Mouse (Mus musculus): Measurements from ENCODE around the gene Haus3. TPM values are rescaled to one million over a fixed set of nuclear protein-coding genes. Genes with fewer than 3 reads are reported as not detected.

Gene Haus3
- 13.1 and 19.2 TPM in 2 replicates for polyA plus RNA-seq (2015; fragmentation: Nextera tagmentation; extraction: Ambion mirVana)

- Histone ChIP-seq H3K9me3 (replicated peaks) (no peaks in the 10 kb centered on the region), H3K4me3 (replicated peaks) (peak within 1 kb of the TSS; percentile 88), H3K27me3 (replicated peaks) (no peaks in the 10 kb centered on the region), H3K9ac (replicated peaks) (peak within 1 kb of the TSS; percentile 87), H3K27ac (replicated peaks) (peak within 1 kb of the TSS; percentile 88), H3K4me2 (peak within 1 kb of the TSS; percentile 66), H3K36me3 (peaks cover 18% of the 10 kb centered on the region), H3K4me1 (peaks cover 20% of the 10 kb centered on the region)
- ATAC-seq (ENCODE audit: low FRiP score) = peak; percentile 100
- WGBS = under 1% methylated on average over 57 of the region's 57 CpGs
These were observed at the start of gene Haus3, which contains the start of gene Poln for GRCm38 (mm10) chr5:34168950-34169891. Haus3 (minus strand) TSS chr5:34169527. Poln (minus strand) TSS chr5:34169448.

DNA sequence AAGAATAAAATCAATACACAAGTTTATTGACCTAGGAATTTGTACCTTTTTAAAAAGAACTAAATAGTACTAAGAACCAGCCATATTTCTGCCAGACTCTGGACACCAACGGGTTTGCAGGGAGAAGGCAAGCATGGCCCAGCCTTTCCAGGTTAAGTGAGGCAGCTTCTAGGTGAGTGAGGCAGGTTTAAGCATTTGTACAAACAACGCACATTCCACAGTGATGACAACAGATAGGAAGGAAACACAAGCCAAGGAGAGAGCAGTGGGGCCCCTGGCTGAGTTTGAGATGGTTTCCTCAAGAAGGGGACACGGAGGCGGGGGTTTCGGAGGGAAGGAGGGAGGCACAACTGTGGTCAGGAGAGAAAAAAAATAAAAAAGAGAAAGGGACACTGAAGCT lies 49.3 kb upstream of the Haus3 start:
- Histone ChIP-seq H3K9me3 (replicated peaks) (no peaks in the 10 kb centered on the region), H3K4me3 (replicated peaks) (no peak overlapping the region), H3K27ac (replicated peaks) (no peak overlapping the region), H3K9ac (replicated peaks) (no peak overlapping the region), H3K4me1 (no peaks in the 10 kb centered on the region), H3K27me3 (replicated peaks) (no peaks in the 10 kb centered on the region), H3K4me2 (no peak overlapping the region), H3K36me3 (no peaks in the 10 kb centered on the region)
- ATAC-seq (ENCODE audit: low FRiP score) = no peak
- 80% methylated on average over 5 of the region's 5 CpGs for WGBS

- H3K9ac ChIP-seq (replicated peaks) = no peak overlapping the region
- H3K4me2 ChIP-seq = no peak overlapping the region
- H3K36me3 ChIP-seq = no peaks in the 10 kb centered on the region
- H3K4me1 ChIP-seq = no peaks in the 10 kb centered on the region
- no peak overlapping the region for H3K27ac ChIP-seq (replicated peaks)
- no peaks in the 10 kb centered on the region for H3K9me3 ChIP-seq (replicated peaks)
- no peak for ATAC-seq (ENCODE audit: low FRiP score)
- H3K4me3 ChIP-seq (replicated peaks) = no peak overlapping the region
- WGBS = 72% methylated on average over 9 of the region's 9 CpGs
- H3K27me3 ChIP-seq (replicated peaks) = no peaks in the 10 kb centered on the region
These were observed 48.4 kb upstream of the Haus3 start for GRCm38 (mm10) chr5:34217756-34218155.

DNA sequence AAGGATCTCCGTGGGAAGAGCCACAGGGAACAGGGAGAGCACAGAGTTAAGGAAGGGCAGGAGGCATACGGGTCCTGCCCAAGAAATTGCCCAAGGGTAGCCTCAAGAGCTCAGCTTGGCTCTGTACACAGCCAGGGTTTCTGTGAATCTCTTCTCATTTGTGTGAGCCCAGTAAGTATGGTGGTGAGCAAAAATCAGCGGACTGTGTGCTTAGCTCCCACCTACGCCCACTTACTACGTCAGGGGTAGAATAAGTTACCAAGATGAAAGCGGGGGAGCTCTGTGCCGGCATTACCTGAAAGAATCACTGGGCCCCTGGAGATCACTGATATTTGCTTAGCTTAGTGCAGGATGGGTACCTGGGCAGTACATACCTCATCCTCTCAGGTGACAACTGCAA lies 46.7 kb upstream of the Haus3 start:
- WGBS = 85% methylated on average over 7 of the region's 7 CpGs
- H3K9me3 ChIP-seq (replicated peaks) = no peaks in the 10 kb centered on the region
- no peaks in the 10 kb centered on the region for H3K36me3 ChIP-seq
- no peak overlapping the region for H3K4me2 ChIP-seq
- no peak overlapping the region for H3K9ac ChIP-seq (replicated peaks)
- no peak overlapping the region for H3K4me3 ChIP-seq (replicated peaks)
- ATAC-seq (ENCODE audit: low FRiP score) = no peak
- no peaks in the 10 kb centered on the region for H3K27me3 ChIP-seq (replicated peaks)
- no peak overlapping the region for H3K27ac ChIP-seq (replicated peaks)
- H3K4me1 ChIP-seq = no peaks in the 10 kb centered on the region

DNA sequence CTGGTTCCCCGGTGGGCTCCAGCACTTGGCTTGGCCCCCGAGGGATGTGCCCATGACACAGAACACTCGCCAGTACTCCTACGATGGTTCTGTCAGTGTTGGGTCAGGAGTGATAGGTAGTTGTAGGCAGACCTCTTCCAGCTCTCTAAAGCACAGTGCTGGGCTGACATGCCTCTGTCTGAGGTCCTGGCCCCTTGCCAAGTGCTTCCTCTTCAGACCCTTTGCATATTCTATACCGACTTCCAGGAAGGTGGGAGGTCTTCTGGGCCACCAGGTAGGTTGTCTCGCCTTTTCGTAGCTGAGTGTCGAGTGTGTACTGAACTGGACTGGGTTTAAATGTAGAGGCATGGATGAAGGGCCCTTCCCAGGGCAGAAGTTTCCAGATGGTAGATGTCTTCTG lies 44.3 kb upstream of the Haus3 start:
- Histone ChIP-seq H3K4me2 (no peak overlapping the region), H3K27ac (replicated peaks) (no peak overlapping the region), H3K4me1 (no peaks in the 10 kb centered on the region), H3K9me3 (replicated peaks) (no peaks in the 10 kb centered on the region), H3K36me3 (no peaks in the 10 kb centered on the region), H3K9ac (replicated peaks) (no peak overlapping the region), H3K27me3 (replicated peaks) (no peaks in the 10 kb centered on the region), H3K4me3 (replicated peaks) (no peak overlapping the region)
- 85% methylated on average over 8 of the region's 8 CpGs for WGBS
- no peak for ATAC-seq (ENCODE audit: low FRiP score)

GRCm38 (mm10) chr5:34210279-34210678 lies 41.0 kb upstream of the Haus3 start:
- no peaks in the 10 kb centered on the region for H3K36me3 ChIP-seq
- ATAC-seq (ENCODE audit: low FRiP score) = no peak
- H3K27ac ChIP-seq (replicated peaks) = no peak overlapping the region
- H3K4me1 ChIP-seq = no peaks in the 10 kb centered on the region
- H3K9me3 ChIP-seq (replicated peaks) = no peaks in the 10 kb centered on the region
- no peak overlapping the region for H3K4me3 ChIP-seq (replicated peaks)
- H3K27me3 ChIP-seq (replicated peaks) = no peaks in the 10 kb centered on the region
- H3K9ac ChIP-seq (replicated peaks) = no peak overlapping the region
- 3% methylated on average over 1 of the region's 1 CpGs for WGBS
- no peak overlapping the region for H3K4me2 ChIP-seq

- H3K9ac ChIP-seq (replicated peaks) = no peak overlapping the region
- H3K4me2 ChIP-seq = no peak overlapping the region
- H3K4me1 ChIP-seq = no peaks in the 10 kb centered on the region
- no peaks in the 10 kb centered on the region for H3K27me3 ChIP-seq (replicated peaks)
- no peaks in the 10 kb centered on the region for H3K9me3 ChIP-seq (replicated peaks)
- 58% methylated on average over 3 of the region's 3 CpGs for WGBS
- ATAC-seq (ENCODE audit: low FRiP score) = no peak
- no peaks in the 10 kb centered on the region for H3K36me3 ChIP-seq
- no peak overlapping the region for H3K4me3 ChIP-seq (replicated peaks)
- H3K27ac ChIP-seq (replicated peaks) = no peak overlapping the region
These were observed 38.2 kb upstream of the Haus3 start for GRCm38 (mm10) chr5:34207503-34207902.

DNA sequence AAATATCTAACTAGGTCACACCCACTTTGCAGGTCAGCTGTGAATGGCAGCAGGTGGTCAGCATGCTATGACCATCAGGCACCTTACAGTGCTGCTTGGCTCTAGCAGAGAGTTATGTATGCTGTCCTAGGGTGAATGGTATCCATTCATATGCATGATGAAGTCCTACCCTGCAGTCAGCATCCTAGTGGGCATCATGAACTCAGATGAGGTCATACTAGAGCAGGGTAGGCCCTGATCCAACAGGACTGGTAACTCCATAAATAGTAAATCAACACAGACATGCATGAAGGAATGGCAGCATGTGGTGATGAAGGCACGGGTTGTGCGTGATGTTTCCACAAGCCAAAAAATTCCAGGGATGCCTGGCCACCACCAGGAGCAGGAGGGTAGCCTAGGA lies 36.5 kb upstream of the Haus3 start:
- Histone ChIP-seq H3K9ac (replicated peaks) (no peak overlapping the region), H3K36me3 (no peaks in the 10 kb centered on the region), H3K4me3 (replicated peaks) (no peak overlapping the region), H3K27me3 (replicated peaks) (no peaks in the 10 kb centered on the region), H3K4me2 (no peak overlapping the region), H3K9me3 (replicated peaks) (no peaks in the 10 kb centered on the region), H3K4me1 (no peaks in the 10 kb centered on the region), H3K27ac (replicated peaks) (no peak overlapping the region)
- no peak for ATAC-seq (ENCODE audit: low FRiP score)
- 80% methylated on average over 2 of the region's 2 CpGs for WGBS

DNA sequence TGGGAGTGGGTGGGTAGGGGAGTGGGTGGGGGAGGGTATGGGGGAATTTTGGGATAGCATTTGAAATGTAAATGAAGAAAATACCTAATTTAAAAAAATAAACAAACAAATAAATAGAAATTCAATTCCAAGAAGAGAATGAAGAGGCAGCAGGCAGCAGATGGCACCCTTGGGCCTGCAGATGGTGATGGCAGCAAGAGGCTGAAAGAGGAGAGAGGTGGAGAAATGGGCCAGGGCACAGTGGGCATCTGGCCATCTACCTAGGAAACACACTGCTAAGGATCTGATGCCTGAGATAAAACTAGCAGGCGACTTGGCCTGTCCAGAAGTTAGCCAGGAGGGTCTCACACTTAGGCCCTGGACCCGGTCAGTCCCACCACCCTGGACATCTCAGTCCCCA lies 35.6 kb upstream of the Haus3 start:
- Histone ChIP-seq H3K27ac (replicated peaks) (no peak overlapping the region), H3K9ac (replicated peaks) (no peak overlapping the region), H3K4me2 (no peak overlapping the region), H3K9me3 (replicated peaks) (no peaks in the 10 kb centered on the region), H3K4me1 (no peaks in the 10 kb centered on the region), H3K27me3 (replicated peaks) (no peaks in the 10 kb centered on the region), H3K36me3 (no peaks in the 10 kb centered on the region), H3K4me3 (replicated peaks) (no peak overlapping the region)
- ATAC-seq (ENCODE audit: low FRiP score) = no peak
- 72% methylated on average over 2 of the region's 2 CpGs for WGBS

GRCm38 (mm10) chr5:34202006-34202405 lies 32.7 kb upstream of the Haus3 start:
- ATAC-seq (ENCODE audit: low FRiP score) = no peak
- H3K27me3 ChIP-seq (replicated peaks) = no peaks in the 10 kb centered on the region
- no peak overlapping the region for H3K4me2 ChIP-seq
- H3K4me1 ChIP-seq = no peaks in the 10 kb centered on the region
- no peak overlapping the region for H3K4me3 ChIP-seq (replicated peaks)
- no peaks in the 10 kb centered on the region for H3K9me3 ChIP-seq (replicated peaks)
- H3K27ac ChIP-seq (replicated peaks) = no peak overlapping the region
- WGBS = 80% methylated on average over 4 of the region's 4 CpGs
- no peak overlapping the region for H3K9ac ChIP-seq (replicated peaks)
- no peaks in the 10 kb centered on the region for H3K36me3 ChIP-seq

- Histone ChIP-seq H3K9ac (replicated peaks) (no peak overlapping the region), H3K27me3 (replicated peaks) (no peaks in the 10 kb centered on the region), H3K9me3 (replicated peaks) (no peaks in the 10 kb centered on the region), H3K4me1 (no peaks in the 10 kb centered on the region), H3K36me3 (no peaks in the 10 kb centered on the region), H3K4me3 (replicated peaks) (no peak overlapping the region), H3K4me2 (no peak overlapping the region), H3K27ac (replicated peaks) (no peak overlapping the region)
- WGBS = 69% methylated on average over 2 of the region's 2 CpGs
- ATAC-seq (ENCODE audit: low FRiP score) = no peak
These were observed 32.1 kb upstream of the Haus3 start for GRCm38 (mm10) chr5:34201396-34201795.

DNA sequence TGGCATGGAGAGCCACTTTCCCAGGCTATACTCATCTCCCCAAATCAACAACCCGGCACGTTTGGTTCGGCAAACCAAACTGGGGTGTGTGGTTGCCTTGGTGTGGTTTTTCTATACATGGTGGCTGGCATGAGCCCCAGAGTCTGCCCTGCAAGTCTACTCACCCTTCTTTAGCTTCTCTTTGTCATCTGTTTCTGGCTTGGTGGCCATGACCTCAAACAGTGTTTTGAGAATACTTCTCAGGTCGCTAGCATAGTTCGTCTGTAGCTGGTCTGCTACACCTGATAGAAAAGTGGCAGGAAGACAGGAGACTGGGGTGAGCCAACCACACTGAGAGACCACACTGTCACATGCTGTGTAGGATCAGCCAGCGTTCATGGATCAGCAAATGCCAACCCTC lies 29.3 kb upstream of the Haus3 start:
- Histone ChIP-seq H3K36me3 (no peaks in the 10 kb centered on the region; the same call in 1 of the 2 replicates), H3K4me2 (no peak overlapping the region), H3K27me3 (replicated peaks) (no peaks in the 10 kb centered on the region), H3K4me1 (no peaks in the 10 kb centered on the region), H3K9me3 (replicated peaks) (no peaks in the 10 kb centered on the region), H3K27ac (replicated peaks) (no peak overlapping the region), H3K4me3 (replicated peaks) (no peak overlapping the region), H3K9ac (replicated peaks) (no peak overlapping the region)
- WGBS = 87% methylated on average over 6 of the region's 6 CpGs
- ATAC-seq (ENCODE audit: low FRiP score) = no peak

Data from neural tube, embryonic 15.5 days (tissue).